Mouse (Mus musculus) CH12F3 (cell line): Measurements from ENCODE around the gene Ankrd27.

Experiments
- in situ Hi-C: fragments of 300-500 bp; cut with MboI; formaldehyde crosslinking; loops from 2 replicates; pipeline ENCODE4 v1.14.3; 2020; ENCODE audit warnings: low sequenced_read_pairs

Ankrd27 gene

DNA sequence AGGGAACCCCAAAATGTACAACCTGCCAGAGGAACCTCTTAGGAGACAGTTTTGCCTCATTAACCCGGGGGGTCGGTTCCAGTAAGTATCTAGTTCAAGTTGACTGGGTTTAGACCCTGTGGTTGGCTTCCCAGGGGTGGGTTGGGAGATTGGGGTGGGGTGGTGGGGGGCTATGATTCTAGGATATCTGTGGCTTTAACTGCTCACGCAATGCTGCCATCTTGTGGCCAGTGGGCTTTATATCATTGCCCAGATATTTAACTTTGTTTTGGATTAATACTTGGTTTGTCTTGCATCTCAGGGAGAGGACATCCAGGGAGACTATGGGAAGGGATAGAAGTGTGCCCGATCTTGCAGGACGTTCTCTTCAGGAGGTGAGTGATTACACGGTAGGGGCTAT is 50.2 kb downstream of the Ankrd27 start:
- in situ Hi-C loops: no loop called here

DNA sequence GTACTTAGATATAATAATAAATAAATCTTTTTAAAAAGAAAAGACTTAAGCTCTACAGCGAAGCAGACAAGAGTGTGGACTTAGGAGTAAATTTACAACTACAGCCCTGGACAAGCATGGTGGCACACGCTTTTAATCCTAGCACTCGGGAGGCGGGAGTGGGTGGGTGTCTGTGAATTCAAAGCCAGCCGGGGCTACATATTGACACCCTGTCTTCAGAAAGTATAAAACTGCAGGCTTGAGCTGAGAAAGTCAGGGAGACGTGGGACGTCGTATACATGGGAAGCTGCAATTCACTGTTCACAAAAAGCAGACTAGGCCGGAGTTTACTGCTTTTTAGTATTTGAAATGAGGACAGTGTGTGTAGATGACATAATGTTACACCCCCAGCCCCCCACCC is 50.8 kb downstream of the Ankrd27 start:
- in situ Hi-C loops: no loop called here

DNA sequence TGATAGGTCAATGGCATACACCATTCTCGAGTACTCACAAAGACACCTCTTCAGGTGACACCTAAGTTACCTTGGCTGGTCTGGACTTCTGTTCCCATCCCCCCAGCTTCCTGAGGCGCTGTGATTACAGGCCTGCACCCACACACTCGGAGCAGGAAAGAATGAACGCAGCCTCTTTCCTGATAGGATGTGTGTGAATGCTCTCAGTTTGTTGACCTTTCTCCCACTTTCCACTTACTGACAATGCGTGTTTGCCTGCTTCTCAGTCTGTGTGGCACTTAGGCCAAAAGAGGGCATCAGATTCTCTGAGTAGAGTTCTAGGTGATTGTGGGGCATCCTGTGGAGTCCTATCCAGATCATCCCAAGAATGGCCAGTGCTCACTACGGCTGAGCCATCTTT is 54.0 kb downstream of the Ankrd27 start:
- in situ Hi-C loops: no loop called here

DNA sequence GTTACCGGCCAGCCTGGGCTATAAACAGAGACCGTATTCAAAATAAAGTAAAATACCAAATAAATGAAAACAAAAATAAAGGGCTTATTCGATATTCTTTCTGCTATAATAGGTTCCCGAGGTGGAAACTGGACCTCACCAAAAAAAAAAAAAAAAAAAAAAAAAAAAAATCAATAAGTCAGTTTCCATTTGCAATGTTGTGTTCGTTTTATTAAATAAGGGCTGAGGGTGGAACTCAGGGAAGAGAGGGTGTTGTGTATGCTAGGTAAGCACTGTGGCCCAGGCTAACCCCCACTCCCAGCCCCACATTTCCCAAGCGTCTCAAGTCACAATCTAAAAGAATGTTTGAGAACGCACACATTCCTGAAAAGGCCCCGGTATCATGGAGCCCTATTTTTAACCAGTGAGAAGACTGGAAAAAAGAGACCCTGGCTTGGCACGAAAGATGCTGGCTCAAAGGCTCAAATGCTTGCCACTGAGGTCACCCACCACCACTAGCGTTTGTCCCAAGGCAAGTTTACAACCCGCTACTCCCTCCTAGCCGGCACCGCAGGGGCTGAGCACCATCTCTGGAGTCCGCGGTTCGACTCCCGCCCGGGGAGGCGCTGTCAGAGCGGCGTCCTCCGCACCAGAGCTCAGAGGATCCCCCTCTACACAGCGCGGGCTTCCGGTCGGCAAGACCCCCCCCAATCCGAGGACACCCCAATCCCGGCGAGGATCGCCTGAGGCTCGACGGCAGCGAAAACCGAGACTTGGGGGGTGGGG is 60.5 kb downstream of the Ankrd27 start:
- in situ Hi-C loops: no loop called here

DNA sequence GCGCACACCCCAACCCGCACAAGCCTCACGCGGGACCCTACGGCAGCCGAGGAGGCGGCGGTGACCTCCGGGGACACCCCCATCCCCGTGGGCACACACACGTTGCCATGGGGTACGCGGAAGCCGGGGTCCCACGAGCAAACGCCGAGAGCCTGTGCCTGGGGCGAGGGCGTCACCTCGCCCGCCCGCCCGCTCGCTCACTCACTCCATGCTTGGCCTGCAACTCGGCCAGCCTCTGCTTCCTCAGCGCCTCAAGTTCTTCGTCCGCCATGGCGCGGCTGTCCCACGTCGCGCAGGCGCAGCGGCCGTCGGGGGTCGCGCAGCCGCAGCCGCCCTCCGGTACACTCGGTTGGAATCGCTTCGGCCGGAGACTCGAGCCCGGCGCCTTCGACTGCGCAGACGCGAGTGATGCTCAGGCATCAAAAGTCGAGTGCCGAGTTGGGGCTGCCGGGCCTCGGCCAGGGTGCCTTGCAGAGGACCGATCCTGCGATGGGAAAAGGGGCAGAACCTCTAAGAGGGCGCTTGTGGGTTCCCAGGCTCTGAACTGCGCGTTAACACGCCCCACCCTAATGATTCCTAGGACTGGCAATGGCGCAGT is 61.2 kb downstream of the Ankrd27 start, which contains the start of gene Pdcd5:
Pdcd5 (minus strand) TSS at position 421 of the 598 bp plus-strand sequence.
- in situ Hi-C loops: no loop called here

DNA sequence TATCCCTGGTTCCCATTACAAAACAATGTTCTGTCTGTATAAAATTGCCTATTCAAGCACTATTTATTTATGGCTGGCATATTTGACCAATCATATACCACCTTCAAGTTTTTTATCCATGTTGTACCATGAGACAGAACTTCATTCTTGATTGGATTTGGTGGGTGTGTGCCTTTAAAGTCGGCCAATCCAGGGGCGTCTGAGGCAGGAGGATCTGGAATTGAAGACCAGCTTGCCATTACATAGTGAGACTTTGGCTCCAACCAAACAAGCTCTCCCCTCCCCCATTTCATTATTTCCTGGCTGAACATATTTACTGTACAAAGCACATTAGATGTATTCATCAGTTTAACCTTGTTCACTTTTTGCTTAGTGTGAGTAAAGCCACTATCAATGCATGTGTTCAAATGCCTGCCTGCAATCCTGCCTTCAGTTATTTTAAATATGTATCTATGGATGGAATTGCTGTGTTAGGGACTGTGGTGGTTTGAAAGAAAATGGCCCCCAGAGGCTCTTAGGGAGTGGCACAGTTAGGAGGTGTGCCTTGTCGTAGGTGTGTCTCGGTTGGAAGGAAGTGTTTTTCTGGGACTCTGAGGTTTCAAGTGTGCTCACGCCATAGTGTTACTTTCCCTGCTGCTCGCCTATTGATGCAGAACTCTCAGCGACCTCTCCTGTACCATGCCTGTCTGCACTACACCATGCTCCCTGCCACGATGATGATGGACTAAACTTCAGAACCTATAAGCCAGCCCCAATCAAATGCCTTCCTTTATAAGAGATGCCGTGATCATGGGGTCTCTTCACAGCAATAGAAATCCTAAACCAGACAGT is 62.4 kb downstream of the Ankrd27 start:
- in situ Hi-C loops: no loop called here

DNA sequence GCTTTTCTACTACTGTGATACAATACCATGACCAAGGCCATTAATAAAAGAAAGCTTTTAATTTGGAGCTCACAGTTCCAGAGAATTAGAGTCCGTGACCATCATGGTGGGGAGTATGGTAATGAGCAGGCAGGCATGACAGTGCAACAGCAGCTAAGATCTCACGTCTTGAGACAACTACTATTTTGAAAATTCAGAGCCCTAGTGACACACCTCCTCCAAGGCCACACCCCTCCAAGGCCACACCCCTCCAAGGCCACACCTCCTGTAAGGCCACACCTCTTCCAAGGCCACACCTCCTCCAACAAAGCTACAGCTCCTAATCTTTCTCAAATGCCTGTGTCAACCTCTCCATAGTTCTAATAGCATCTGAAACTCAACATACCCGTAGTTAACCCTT is 63.0 kb downstream of the Ankrd27 start:
- in situ Hi-C loops: no loop called here

DNA sequence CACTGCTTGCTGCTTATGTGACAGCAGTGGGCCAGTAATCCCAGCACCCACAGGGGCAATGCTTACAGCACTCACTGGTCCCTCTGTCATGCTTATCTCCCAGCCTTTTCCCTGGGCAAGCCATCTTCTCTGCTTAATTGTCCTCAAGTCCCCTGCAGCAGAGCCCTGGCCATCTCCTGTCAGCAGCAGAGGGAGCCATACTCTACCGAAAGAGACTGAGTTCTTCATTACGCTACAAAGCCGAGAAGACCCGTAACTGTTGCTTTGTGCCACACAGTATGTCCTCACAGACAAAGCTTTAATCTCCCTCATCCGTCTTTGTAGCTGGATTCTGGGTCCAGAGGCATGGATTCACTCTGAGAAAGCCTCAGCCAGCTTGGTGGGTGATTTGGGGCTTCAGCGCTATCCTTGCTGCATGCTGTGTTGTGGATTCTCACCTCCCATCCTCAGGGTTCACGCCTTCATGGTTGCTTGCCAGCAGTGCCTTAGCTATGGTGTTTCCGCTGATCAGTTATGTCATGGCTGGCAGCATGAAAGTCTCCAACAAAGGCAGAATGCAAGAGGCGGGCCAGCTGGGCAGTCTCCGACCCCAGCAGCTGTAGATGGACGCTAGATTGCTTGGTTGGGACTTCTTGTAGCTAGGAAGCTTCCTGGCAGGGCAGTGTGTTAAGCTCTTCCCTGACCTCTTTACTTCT is 64.8 kb downstream of the Ankrd27 start:
- in situ Hi-C loops: no loop called here

DNA sequence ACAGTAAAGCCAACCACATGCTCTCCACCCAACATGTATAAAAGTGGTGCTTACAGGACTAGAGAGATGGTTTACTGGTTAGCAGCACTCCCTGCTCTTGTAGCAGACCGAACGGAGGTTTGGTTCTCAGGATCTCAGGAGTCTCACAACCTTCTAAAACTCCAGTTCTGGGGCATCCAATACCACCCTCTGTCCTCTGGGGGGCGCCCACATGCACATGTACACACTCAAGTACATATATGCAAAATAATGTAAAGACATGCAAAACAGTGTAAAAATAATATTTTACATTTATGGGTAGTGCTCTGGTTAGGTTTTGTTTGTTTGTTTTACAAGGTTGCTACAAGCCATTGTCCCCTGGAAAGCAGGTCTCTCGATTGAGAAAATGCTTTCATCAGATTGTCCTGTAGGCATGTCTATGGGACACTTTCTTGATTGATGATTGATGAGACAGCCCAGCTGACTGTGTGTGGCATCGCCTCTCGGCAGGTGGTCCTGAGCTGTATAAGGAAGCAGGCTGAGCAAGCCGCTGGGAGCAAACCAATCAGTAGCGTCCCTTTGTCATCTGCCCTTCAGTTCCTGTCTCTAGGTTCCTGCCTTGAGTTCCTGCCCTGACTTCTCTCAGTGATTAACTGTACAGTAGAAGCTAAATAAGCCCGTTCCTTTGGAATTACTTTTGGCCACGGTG is 65.7 kb downstream of the Ankrd27 start:
- in situ Hi-C loops: no loop called here

DNA sequence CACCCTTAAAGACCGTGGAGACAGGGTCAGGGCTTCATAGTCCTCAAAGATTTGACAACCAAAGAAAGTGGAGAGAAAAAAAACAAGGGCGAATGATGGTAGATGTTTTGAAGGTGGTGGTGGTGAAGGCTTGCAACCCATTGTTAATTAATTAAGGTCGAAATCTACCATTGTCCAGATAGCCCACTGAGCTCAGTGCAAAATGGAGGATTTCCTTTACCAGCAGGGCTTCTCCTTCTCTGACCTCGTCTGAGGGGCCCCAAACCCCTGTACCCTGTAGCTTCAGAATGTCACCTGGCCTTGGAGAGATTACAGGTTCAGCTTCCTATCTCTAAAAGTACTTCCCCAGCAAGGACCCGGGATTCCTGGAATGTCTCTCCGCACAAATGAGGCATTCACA is 71.8 kb downstream of the Ankrd27 start:
- in situ Hi-C loops: no loop called here

DNA sequence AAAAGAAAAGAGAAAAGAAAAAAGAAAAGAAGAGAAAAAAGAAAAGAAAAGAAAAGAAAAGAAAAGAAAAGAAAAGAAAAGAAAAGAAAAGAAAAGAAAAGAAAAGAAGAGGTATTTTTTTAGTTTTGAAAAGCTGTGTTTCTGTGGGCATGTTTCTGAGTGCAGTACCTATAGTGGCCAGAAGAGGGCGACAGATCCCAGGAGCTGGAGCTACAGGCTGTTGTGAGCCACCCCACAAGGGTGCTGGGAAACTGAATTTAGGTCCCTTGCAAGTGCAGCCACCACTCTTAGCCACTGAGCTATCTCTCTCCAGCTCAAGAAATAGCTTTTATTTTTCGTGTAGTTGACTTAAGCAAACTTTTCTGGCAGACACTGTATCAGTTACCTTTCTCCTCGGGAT is 73.1 kb downstream of the Ankrd27 start:
- in situ Hi-C loops: no loop called here

DNA sequence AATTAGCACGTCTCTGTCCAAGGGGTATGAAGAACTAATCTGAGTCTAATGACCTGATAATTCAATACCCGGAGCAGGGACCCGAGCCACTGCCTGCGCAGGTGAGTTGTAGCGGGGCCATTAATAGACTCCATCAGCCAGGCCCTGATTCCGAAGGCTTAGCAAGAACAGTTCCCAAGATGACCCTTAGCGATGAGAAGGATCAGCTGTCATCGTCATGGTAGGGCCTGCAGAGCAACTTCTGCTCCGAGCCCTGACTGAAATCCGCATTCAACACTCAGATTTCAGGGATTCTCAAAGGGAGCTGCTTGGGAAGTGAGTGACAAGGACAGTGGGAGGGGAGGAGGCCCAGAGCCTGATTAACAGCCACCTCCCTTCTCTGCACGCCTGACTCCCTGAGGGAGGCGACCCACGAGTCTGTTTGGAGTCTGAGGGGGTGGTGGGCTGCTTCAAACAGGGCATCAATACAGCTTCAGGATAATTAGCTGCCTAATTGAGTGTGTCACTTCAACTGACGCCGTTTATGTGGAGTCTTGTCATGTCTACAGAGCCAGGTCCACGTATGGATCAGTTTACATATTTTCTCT is 77.8 kb downstream of the Ankrd27 start:
- in situ Hi-C loops: no loop called here

DNA sequence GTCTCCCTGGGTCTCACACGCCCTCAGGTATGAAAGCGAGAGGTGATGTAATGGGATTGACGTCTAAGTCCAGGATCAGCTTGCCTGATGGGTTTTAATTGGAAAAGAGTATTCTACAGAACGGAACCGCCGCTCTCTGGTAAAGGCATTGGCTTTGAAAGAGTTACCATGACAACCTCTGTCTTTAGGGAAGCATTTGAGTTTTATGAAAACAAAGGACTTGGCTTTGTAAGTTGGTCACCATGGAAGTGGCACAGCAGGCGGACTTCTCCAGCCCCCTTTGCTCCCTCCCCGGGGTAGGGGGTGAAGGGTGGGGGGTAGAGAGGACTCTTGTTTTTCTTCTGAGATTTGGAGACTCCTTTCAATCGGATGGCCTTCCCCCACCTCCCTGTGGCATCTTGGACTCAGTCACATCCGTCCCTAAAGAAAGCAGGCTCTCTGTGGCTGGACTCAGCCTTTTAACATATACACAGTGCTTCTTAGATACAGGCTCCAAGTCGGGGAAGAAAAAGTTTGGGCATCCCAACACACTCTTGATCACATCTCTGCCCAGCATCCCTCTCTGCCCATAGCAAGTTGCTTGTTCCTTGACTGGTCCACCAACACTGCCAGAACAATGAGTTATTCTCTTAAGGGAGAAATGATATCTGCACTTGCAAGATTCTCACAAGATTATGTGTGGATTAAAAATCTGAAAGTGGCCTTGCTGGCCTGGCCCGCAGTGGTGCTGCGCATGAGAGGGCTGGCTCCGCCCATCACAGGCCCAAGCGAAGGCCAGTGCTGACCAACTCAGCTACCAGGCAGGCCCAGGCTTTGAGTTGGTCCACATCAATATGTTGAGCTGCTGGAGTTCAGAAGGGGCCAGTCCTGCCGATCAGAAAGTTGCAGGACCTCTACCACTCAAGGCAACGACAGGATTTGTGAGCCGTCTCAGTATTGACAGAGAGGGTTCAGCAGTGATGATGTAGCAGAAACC is 82.3 kb downstream of the Ankrd27 start:
- in situ Hi-C loops: no loop called here

DNA sequence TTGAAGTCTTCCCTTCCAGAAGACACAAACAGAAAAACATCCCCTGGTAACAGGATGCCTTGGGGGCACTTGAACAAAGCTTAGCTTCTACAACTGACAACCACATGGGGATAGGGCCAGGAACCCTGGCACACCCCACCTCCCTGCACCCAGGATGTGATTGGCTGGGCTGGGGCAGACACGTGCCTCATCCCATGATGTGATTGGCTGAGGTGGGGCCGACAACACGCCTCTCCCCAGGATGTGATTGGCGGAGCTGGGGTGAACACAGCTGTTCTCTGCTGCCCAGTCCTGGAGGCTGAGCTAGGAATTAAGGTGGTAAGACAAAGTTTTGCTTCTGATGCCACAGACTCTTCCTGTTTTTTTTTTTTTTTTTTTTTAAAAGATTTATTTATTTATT is 92.9 kb downstream of the Ankrd27 start:
- in situ Hi-C loops: no loop called here

DNA sequence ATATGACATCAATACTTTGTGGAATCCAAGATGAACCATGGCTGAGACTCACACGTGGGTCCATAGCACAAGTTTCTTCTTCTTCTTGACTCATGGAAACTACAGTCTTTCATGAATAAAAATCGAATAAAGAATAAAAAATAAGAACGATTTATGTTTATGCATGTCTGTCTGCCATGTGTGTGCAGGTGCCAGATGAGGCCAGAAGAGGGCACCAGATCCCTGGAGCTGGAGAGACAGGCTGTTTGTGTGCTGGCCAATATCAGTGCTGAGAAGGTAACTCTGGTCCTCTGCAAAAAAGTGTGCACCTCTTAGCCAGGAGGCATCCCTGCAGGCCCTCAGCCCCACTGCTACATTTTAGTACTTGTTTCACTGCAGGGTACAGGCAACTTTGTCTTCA is 95.5 kb downstream of the Ankrd27 start:
- in situ Hi-C loops: no loop called here

DNA sequence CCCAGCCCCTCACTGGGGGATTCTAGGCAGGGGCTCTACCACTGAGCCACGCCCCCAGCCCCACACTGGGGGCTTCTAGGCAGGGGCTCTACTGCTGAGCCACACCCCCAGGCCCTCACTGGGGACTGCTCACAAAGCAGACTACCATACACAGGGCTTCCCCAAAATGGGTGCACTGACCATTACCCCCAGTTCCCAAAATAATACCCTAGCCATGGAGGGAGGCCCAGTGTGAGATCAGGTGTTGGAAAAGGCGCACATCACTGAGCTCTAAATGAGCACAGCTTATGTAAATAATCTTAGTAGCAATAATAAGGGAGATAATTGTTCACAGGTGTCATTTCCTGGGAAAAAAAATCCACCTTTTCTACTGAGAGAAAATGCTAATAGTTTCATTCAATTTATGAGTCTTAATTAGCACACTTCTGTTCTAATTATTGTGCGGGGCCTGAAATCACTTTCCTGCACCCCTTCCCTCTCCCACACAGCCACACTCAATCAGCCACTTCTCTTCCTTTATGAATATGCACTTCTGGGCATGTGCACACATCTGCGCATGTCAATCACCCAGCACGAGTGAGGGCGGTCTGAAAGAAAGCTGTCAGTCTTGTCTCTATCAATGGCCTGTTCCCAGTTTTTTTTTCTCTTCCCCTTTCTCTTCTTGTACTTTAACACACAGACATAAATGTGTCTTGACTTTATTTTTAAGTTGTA is 97.5 kb downstream of the Ankrd27 start:
- in situ Hi-C loops: no loop called here

DNA sequence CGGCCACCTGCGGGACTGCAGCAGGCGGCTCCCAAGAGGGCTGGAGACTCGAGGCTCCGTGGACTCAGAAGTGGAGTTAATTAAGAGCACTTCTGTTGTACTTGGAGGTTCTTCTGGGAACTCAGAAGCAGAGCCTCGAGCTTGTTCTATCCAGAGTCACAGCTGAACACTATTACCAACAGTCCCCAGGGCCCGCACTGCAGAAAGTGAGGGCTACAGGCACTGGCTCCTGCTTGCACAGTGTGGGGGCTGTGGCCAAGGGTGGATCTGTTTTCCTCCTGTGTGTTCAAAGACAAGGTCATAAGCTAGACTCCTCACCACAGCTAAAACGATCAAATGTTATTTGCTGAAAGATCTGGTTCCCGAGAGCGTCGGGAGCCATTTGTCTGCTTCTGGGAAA is 100.2 kb downstream of the Ankrd27 start:
- in situ Hi-C loops: no loop called here

DNA sequence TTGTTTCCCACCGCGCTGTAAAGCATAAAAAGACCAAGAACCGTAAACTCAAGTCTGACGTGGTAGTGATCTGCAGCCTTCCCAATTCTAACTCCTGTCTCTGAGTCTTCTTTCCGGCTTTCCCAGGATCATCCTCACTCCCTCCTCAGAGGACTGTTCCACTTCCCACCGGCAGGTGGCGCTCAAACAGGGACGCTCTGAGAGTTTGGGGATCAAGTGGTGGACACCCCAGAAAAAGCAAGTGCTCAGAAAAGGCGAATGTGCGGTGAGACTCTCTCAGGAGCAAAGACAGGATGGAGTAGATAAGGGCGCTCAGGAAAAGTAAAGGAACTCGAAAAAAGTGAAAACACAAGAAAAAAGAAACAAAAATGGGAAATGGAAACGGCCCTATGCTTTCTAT is 100.7 kb downstream of the Ankrd27 start:
- in situ Hi-C loops: no loop called here

DNA sequence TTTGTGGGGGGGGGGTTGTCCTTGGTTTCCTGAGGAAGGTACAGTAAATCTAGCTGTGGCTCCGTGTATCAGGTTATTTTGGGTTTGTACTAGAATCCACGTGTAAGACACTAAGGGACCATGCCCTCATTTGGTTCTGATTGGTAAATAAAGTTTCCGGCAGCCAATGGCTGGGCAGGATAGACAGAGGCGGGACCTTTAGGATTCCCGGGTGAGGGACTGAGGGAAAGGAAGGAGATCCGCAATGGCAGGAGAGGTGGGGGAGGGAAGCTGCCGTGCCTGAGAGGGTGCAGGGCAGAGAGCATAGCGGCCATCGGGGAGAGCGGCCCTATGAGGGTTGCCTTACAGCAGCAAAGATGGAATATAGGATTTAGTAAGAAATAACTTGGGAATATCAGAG is 101.2 kb downstream of the Ankrd27 start:
- in situ Hi-C loops: no loop called here
